Mouse (Mus musculus): ENCODE measurements at regions not wholly inside any gene's neighbourhood (a gene's known extent, or its start where the extent isn't known, plus 50 kb on each side); places are given as distances from the start of the nearest gene placed in this dataset.

DNA sequence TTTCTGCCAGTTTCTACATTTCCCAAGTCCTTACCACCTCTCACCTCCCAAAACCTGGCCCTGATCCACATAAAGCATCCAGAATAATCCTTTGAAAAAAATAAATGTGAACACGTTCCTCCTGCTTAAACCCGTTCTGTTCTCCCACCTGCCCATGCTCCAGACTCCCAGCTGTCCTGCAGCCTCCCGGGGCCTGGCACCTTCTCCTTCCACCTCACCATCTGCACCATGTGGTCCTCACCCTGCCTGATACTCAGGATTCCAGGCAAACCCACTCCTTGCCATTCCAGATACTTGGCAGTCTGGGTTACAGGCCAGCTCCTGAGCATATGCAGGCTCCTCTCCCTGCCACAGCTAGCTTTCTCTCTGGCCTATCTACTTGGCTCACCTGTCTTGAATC, 431.9 kb upstream of the Zmiz1 start:
- no peak for ATAC-seq (replicated peaks; ENCODE audit: low FRiP score, low TSS enrichment, poor library complexity, severe bottlenecking)

DNA sequence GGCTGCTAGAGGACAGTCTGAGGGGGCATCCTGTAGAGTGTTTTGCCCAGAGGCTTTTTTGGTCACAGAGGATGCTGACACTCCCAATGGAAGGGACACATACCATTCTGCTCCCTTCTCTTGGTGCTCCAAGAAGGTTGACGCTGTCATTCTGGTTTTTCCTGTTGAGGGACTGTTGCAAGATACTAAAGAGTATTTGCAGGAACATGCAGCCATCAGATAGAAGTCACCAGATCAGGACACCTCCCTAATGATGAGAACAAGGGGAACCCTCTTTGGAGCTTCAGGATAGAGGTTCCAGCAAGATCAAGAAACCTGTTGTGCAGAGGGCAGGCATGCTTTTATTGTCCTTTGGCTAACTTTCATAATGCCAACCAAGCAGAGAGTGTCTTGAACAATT, 431.1 kb upstream of the Zmiz1 start:
- no peak for ATAC-seq (replicated peaks; ENCODE audit: low FRiP score, low TSS enrichment, poor library complexity, severe bottlenecking)

DNA sequence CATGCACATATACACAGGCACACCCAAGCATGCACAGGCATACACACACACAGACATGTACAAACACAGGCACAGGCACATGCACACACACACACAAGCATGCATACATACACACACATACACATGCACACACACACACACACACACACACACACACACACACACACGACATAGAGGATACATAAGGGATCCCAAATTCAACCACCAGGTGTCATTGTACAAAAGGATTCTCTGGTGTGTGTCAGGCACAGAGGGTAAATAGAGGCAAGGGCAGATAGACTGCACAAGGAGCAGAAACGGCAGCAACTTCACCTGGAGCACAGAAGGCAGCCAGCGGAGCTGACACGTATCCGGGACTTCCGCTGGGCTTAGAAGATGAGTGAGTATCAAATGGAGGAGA, 428.1 kb upstream of the Zmiz1 start:
- ATAC-seq (replicated peaks; ENCODE audit: low FRiP score, low TSS enrichment, poor library complexity, severe bottlenecking): no peak

DNA sequence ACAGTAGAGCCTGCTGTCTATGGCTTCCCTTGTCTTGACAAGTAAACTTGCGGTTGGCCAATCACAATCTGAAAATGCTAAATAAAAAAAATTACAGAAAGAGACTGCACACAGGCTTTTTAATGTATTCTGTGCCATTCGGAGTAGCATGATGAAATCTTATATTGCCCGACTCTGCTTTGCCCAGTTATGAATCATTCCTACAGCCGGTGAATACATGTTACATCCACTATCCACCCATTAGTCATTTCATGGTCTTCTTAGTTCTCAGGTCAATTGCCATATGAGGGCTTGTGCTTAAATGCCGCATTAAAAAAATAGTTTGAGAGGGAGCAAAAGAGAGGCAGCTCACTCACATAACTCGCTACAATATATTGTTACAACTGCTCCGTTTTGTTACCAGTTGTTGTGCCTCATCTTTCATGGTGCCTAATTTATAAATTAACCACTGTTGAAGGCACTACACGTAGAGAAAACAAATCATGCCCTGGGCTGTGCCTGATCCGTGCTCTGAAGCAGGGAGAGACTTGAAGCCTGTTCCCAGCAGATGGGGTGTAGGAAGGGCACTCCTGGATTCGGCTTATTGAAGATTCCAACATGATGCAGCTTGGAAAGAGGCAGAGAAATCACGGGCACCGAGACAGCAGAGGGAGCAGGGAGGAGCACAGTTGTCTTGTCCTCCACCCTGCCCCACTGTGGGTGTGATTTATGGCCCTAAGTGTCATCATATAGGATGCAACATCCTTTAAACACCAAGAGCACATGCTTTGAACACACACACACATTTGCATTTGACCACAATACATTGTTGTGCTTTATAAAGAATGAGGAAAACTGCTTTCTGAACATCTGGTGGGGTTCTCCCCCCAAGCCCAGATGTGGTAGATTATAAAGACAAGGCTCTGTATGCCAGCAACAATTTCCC, 427.0 kb upstream of the Zmiz1 start:
- ATAC-seq (replicated peaks; ENCODE audit: low FRiP score, low TSS enrichment, poor library complexity, severe bottlenecking): no peak

DNA sequence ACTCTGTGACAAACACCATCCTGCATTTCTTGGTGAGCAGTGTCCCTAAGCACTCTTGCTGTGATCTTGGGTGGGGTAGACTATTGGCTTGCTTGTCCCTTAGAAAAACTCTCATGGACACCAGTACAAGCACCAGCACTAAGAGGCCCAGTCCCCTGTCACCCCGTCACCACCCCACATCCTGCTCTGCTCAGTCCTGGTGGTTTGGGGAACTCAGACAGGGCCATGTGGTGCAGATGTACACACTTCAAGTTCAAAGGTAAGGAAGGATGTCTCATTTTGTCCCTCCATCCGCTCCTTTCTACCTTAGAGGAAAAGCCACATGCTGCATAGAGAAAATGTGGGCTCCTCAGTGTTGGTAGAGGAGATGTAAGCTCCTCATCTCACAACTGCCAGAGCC, 426.1 kb upstream of the Zmiz1 start:
- no peak for ATAC-seq (replicated peaks; ENCODE audit: low FRiP score, low TSS enrichment, poor library complexity, severe bottlenecking)

DNA sequence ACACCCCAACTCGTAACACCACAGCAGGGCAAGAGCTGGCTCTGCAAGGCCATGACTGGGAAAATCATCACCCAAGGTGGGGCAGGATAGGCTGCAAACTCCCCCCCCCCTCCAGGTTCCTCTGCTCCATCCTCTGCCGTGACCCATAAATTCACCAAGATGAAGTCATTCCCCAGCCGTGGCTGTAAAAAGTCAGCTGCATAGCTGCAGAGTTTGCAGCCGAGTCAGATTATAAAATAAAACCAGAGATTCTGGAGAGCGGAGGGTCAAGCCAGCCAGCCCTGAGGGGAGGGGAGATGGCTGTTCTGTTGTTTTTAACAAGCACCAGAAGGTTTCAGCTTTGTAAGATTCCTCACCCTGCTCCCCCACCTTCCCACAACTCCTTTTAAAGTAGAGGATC, 416.7 kb upstream of the Zmiz1 start:
- ATAC-seq (replicated peaks; ENCODE audit: low FRiP score, low TSS enrichment, poor library complexity, severe bottlenecking): no peak

DNA sequence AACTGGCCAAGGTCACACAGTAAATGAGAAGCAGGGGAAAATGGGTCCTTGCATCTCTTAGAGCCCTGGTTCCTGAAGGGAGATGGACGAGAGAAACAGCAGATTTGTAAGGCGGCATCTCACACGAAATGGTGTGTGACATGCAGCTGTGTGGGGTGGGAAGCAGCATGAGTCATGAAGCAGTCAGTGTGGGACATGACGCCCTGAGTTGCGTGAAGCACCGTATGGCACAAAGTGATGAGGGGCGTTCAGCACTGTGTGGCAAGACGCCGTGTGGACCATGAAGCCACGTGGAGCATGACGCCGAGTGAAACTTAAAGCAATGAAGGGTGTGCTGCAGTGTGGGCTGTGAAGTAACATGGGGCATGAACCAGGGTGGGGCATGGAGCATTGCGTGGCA, 414.9 kb upstream of the Zmiz1 start:
- ATAC-seq (replicated peaks; ENCODE audit: low FRiP score, low TSS enrichment, poor library complexity, severe bottlenecking): no peak

DNA sequence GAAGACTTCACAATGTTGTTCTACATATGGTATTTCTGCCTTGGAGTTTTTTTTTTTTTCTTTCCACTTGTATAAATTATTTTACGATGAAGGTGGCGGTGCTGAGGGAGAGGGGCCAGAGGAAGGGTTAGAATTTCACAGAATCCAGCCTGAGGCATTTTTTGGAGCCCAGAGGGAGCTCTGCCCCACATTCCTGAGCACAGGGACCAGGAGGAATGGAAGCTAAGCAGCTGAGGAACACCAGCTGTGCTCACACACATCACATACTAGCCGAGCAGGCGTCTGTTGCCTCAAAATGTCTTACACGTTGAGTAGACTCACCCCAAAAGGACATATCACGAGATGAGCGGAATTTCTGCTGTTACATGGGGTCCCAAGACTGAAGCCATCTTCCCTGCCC, 414.1 kb upstream of the Zmiz1 start:
- no peak for ATAC-seq (replicated peaks; ENCODE audit: low FRiP score, low TSS enrichment, poor library complexity, severe bottlenecking)

DNA sequence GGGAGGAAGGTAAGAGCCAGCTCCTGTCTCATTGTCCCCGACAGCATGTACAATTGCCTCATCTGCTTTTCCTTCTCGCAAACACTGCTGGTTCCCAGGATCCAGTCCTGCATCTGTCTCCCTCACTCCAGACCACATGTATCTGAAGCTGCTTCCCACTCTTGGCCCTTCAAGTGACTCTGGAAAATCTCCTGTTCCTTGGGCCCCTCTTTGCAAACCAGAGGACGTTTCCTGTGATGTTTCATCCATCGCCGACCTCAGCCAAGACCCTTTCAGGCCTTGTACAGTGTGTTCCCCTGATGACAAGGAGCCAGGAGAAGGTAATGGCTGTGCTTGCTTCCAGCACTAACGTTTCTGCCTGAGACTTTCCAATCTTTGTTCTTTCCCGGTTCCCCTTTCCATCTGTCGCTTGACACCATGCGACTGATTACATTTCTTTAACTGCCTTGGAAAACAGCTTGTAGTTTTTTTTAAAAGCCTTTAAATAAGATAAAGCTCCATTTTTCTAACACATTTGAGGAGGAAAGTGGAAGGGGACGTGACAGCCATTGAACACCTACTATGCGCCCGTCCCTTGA, 408.2 kb upstream of the Zmiz1 start:
- no peak for ATAC-seq (replicated peaks; ENCODE audit: low FRiP score, low TSS enrichment, poor library complexity, severe bottlenecking)

DNA sequence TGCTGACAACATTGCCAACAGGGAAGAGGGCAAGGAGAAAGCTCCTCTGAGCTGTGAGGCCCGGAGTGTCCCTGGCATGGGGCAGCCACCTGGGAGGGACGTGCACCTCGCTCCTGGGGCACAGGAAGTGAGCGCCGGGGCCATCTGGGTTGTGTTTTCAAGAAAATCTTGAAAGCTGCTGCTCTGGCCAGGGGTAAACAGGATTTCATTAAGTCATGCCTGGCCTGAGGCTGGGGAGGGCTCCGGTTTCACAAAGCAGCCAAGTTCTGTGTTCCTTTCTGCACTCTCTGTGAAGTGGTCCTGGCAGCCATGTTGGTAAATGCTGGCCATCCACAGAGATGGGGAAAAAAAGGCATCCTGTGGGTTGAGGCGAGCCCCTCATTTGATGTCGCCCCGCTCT, 406.8 kb upstream of the Zmiz1 start:
- ATAC-seq (replicated peaks; ENCODE audit: low FRiP score, low TSS enrichment, poor library complexity, severe bottlenecking): no peak

DNA sequence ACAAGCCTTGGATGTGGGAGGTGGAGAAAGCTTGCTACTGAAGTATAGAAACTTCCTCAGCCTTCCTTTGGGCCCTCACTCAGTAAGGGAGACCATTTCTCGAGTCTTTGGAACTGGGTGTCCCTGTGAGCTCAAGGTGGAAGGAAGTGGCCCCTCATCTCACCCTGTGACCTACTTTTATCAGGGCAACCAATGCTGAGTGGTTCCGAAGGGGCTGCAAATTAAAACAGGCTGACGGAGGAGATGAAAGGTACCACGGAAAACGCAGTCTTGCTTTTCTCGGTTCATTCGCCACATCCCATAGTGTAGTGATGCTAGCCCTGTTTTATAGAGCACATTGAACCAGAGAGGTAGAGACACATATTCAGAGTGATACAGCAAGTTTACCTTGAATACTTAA, 399.6 kb upstream of the Zmiz1 start:
- ATAC-seq (replicated peaks; ENCODE audit: low FRiP score, low TSS enrichment, poor library complexity, severe bottlenecking): no peak

DNA sequence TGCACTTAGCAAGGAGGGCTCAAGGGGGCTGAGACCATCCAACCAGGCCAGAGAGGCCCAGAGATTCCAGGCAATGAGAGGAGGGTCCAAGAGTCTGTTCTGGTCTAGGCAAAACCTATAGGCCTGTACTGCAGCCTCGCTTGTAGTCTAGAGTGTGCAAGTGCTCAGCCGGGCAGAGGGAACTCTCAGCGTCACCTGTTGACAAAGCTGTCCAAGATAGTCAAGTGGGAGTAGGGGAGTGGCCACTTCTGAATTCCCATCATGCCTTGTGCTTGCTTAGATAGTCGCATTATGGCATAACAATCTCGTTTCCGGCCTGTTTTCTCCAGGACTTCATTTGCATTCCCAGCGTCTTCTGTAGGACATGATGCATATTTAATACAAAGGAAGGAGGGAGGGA, 398.7 kb upstream of the Zmiz1 start:
- no peak for ATAC-seq (replicated peaks; ENCODE audit: low FRiP score, low TSS enrichment, poor library complexity, severe bottlenecking)

DNA sequence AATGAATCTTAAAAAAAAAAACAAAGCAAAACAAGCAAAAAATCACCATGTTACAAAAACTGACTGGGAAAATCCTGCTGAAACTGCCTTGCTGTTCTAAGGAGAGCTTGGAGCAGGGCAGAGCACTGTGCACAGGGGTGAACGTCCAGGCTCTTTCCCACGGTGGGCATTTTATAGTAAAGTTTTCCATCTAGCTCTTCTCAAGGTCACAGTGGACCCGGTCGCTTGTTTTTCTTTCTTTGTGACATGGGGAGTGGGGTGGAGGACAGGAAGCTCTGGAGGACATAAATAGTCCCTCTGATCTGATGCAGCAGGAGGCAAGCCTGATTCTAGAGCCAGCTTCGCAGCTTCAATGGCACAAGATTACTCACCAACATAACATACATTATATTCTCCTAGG, 395.9 kb upstream of the Zmiz1 start:
- ATAC-seq (replicated peaks; ENCODE audit: low FRiP score, low TSS enrichment, poor library complexity, severe bottlenecking): no peak

DNA sequence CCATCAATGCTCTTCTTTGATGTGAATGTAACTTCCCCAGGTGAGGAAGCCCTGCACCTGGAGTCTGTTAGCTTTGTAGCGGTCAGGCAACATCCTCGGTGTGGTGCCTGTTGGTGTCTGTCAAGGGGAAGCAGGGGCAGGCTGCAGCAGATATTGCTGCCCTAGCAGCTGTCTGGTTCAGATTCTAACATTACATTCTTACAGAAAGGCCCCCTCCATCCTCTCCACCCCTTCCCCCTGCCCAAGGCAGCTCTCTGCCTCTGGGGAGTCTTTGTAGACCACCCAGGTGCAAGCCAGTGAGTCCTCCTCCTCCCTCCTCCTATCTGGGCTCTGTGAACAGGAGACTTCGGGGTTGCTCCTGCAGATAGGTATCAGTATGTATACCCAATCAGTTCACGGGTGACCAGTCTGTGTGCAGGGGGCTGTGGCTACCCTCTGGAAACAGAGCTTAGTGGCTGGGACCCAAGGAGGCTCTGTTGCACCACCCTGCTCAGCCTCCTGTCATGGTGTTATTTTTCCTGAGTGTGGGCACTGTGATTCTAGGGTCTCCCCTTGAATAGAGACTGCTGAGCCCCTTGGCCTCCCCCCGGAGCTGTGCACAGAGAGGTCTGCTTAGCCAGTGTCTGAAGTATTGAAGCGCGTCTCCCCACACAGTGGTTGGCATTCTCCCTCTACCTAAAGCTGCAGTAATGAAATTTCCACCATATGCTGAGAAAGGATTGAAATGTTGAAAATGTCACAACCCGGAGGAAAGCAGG, 394.6 kb upstream of the Zmiz1 start:
- no peak for ATAC-seq (replicated peaks; ENCODE audit: low FRiP score, low TSS enrichment, poor library complexity, severe bottlenecking)

DNA sequence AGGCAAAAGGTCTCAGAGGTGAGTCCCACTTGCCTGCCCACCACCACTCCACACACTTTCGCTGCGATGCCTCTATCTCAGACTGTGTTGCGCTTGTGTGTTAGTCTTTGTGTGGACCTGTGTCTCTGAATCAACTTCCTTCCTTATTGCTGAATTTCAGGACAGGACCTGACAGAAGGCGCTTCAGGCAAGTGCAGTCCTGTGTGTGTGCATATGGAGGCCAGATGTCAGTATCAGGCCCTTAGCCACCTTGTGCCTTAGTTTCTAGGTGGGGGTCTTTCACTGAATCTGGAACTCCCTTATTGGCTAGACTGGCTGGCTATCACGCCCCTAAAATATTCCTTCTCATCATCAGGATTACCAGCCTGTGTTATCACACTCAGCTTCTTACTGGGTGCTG, 391.6 kb upstream of the Zmiz1 start:
- ATAC-seq (replicated peaks; ENCODE audit: low FRiP score, low TSS enrichment, poor library complexity, severe bottlenecking): no peak

DNA sequence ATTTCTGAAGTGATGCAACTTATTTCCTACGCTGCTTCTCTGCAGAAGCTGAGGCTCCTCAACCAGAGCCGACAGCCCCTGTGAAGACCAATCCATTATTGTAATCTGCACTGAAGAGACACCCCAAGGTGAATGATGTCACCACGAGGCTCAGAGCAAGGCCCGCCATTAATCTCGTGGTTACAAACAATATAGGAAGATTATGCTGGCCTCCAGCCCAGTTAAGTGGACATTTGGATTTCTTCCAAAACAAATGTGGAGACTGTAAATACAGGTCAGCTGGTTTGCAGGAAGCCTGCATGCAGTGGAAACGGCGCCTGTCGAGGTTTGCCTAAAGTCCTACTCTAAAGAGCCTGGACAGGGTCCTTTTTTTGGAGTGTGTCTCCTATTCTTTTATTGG, 390.6 kb upstream of the Zmiz1 start:
- no peak for ATAC-seq (replicated peaks; ENCODE audit: low FRiP score, low TSS enrichment, poor library complexity, severe bottlenecking)

DNA sequence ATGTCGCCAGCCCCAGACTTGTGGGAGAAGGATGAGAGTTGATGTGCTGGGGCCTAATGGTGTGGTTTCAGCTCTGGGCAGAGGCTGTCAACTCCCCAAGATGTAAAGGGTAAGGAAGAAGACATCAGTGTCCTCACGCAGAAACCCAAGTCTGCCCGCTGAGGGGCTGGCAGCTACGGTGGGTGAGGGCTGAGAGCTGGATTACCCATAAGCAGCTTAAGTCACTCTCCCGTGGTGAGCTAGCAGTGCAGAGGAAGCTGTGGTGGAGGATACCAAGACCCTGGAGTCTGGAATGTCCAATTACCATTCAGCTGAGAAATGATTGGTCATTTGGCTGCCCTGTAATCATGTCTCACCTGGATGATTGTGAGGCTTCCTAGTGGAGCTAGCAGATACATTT, 385.8 kb upstream of the Zmiz1 start:
- no peak for ATAC-seq (replicated peaks; ENCODE audit: low FRiP score, low TSS enrichment, poor library complexity, severe bottlenecking)

DNA sequence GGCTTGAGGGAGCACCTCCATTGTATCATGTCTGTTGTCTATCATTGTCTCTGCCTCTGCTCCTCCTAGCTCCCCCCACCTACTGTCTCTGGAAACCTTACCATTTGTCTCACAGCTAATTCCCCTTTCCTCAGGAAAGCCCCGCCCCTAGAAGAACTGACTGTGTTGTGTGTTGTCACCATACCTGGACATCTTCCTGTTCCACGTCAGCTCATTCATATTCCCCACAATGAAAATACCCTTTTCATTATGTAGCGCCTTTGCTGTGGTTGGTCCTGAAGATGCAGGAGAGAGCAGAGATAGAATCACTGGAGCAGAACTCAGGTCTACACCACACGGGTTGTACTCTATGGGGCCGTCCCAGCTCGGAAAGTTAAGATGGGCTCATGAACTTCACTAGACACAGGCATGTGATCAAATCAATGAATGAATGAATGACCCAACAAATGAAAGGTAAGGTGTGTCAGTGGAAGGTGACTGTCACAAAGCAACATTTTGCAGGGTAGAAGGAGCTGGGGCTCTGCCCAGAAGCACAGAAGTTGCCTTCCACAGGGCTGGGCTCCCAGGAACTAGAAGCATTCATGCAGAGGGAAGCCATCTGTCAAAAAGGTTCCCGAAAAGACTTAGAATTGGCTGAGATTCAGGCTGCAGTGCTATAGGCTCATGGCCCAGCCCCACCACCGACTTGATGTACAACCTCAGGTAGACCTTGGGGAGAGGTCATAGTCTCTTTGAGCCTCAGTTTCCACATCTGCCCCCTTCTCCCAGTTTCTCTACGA, 384.8 kb upstream of the Zmiz1 start:
- no peak for ATAC-seq (replicated peaks; ENCODE audit: low FRiP score, low TSS enrichment, poor library complexity, severe bottlenecking)

DNA sequence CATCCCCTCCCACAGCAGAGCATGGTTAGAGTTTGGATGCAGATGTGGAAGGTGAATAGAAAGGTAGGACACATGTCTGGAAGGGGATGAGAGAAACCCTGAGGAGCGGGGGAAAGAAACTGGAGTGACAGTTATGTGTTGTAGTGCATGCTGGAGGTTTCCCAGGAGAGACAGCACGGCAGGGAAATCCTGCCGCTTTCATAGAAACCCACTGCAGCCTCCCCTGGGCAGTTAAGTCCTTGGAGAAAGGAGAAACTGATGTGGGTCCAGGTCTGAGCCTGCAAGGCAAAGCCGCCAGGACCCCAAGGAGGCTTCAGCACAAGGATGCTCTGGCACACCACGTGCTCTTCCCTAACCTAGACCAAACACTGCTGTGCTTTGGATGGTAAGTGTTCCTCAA, 384.1 kb upstream of the Zmiz1 start:
- ATAC-seq (replicated peaks; ENCODE audit: low FRiP score, low TSS enrichment, poor library complexity, severe bottlenecking): no peak

DNA sequence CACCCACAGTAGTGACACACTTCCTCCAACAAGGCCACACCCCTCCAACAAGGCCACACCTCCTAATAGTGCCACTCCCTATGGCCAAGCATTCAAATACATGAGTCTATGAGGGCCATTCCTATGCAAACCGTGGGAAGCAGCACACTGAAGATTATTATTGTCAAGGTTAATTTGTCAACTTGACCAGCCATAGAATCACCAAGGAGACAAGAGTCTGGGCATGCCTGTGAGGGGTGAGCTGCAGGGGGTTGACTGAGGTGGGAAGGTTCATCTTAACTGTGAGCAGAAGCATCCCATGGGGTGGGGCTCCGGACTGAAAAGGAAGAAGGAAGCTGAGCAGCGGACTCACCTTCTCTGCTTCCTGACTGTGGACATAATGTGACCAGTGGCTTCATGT, 378.6 kb upstream of the Zmiz1 start:
- ATAC-seq (replicated peaks; ENCODE audit: low FRiP score, low TSS enrichment, poor library complexity, severe bottlenecking): no peak
